Mouse (Mus musculus) stomach, embryonic 15.5 days (tissue): Measurements from ENCODE around the gene Nop14. TPM values are rescaled to one million over a fixed set of nuclear protein-coding genes. Genes with fewer than 3 reads are reported as not detected.
A peak's percentile ranks its signal among the peaks of the same experiment; 100 is the strongest.

ENCODE experiments used
- ATAC-seq: fragments of 200-750 bp; cut with Nextera tagmentation; 2 replicates; pipeline ENCODE4 v1.8.0; 2017; ENCODE audit warnings: low read depth, moderate number of reproducible peaks, moderate TSS enrichment; ENCODE audit not compliant: insufficient read depth, low FRiP score
- H3K27ac ChIP-seq: fragments of 300-500 bp; sonication (generic); 2 replicates; pipeline ENCODE4 v1.5.1; 2015; ENCODE audit warnings: mild to moderate bottlenecking, inconsistent platforms
- H3K27me3 ChIP-seq: fragments of 300-500 bp; sonication (generic); replicated peaks from 2 replicates; pipeline ENCODE4 v1.6.1; 2015; ENCODE audit warnings: inconsistent platforms
- H3K36me3 ChIP-seq: fragments of 300-500 bp; sonication (generic); 2 replicates; pipeline ENCODE4 v1.6.1; 2015; ENCODE audit warnings: inconsistent platforms
- H3K4me1 ChIP-seq: fragments of 300-500 bp; sonication (generic); 2 replicates; pipeline ENCODE4 v1.6.1; 2015; ENCODE audit warnings: inconsistent platforms
- H3K4me2 ChIP-seq: fragments of 300-500 bp; sonication (generic); 2 replicates; pipeline ENCODE4 v1.6.1; 2015; ENCODE audit warnings: mild to moderate bottlenecking, inconsistent platforms
- H3K4me3 ChIP-seq: fragments of 300-500 bp; sonication (generic); replicated peaks from 2 replicates; pipeline ENCODE4 v1.5.1; 2015; ENCODE audit warnings: inconsistent platforms
- H3K9ac ChIP-seq: fragments of 300-500 bp; sonication (generic); 2 replicates; pipeline ENCODE4 v1.6.1; 2015; ENCODE audit warnings: inconsistent platforms
- H3K9me3 ChIP-seq: fragments of 300-500 bp; sonication (generic); 2 replicates; pipeline ENCODE4 v1.6.1; 2016; ENCODE audit warnings: inconsistent platforms
- WGBS: fragments of 180-500 bp; shearing (Covaris S2); methylation state at CpG from one replicate; pipeline ENCODE4 v1.1.7; 2015; 5-methylcytosine and 5-hydroxymethylcytosine counted together
- polyA plus RNA-seq: library from polyadenylated mRNA; unstranded; fragments of >200 nt; fragmentation: Nextera tagmentation; extraction: Ambion mirVana; gene quantifications from 2 replicates; pipeline ENCODE4 v1.2.1, GENCODE M21; 2015

Nop14 gene
- polyA plus RNA-seq, 1 experiment from 2014 or later, result 22.8 TPM

DNA sequence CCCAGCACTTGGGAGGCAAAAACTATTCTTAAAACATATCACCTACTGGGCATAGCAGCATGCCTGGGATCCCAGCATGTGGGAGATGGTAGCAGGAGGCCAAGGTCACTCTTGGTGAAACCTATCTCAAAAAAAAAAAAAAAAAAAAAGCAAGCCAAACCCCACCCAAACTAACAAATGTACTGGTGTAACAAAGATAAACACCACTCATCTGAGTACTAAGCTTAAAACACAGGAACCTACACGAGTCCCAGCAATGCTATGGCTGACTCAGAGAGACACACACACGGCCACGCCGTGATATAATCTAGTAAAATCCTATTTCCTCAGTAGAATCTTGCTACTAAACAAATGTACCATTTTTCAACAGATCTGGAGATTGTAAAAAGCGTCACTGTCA lies 7.0 kb downstream of the Nop14 start:
- Histone ChIP-seq H3K4me2 (no peak overlapping the region), H3K27me3 (no peaks in the 10 kb centered on the region), H3K4me1 (no peaks in the 10 kb centered on the region), H3K27ac (no peak overlapping the region), H3K9ac (no peak overlapping the region), H3K9me3 (no peaks in the 10 kb centered on the region), H3K36me3 (peaks cover 64% of the 10 kb centered on the region), H3K4me3 (no peak overlapping the region)
- ATAC-seq, result no peak
- WGBS, result 85% methylated on average over 5 of the region's 5 CpGs

DNA sequence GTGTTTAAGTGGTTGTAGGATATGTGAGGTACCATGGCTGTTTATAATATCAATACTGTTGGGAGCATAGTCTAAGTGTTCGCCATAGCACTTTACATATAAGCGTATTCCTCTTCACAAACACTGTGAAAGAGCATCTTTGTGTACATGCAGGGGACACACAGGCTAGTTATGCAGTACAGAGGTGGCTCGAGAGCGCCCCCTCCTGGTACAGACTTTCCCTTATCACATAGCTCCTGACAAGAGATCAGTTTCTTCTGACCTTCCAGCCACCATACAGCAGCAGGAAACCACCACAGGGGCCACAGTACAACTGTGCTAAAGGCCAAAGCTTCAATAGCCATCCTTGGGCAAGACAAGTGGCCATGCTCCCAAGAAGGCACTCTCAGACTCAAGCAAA lies 12.4 kb downstream of the Nop14 start:
- ATAC-seq, result no peak
- H3K9me3 ChIP-seq, result no peaks in the 10 kb centered on the region
- H3K27me3 ChIP-seq, result no peaks in the 10 kb centered on the region
- no peak overlapping the region for H3K9ac ChIP-seq
- no peak overlapping the region for H3K4me3 ChIP-seq
- no peaks in the 10 kb centered on the region for H3K4me1 ChIP-seq
- peaks cover 69% of the 10 kb centered on the region for H3K36me3 ChIP-seq
- WGBS, result 54% methylated on average over 4 of the region's 4 CpGs
- H3K4me2 ChIP-seq, result no peak overlapping the region
- H3K27ac ChIP-seq, result no peak overlapping the region

DNA sequence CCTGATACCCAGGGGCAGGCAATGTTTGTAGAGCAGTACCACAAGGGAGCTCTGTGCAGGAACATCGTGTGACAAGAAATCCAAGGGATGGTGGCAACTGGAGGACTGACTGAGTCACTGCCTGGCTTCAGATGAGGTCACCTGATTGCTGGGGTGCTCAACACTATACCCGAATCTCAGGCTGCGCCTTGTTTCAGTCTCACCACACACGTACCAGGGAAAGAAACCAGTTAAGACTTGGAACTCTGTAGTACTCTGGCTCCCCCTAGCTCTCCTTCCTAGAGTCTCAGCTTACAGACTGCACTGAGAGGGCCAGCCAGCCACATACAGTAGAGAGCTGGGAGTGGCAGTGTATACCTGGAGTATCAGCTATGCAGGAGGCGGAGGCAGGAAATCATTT lies 17.0 kb downstream of the Nop14 start:
- no peaks in the 10 kb centered on the region for H3K9me3 ChIP-seq
- WGBS, result 62% methylated on average over 5 of the region's 5 CpGs
- H3K27ac ChIP-seq, result no peak overlapping the region
- H3K4me1 ChIP-seq, result no peaks in the 10 kb centered on the region
- no peak overlapping the region for H3K4me3 ChIP-seq
- H3K4me2 ChIP-seq, result no peak overlapping the region
- peaks cover 64% of the 10 kb centered on the region for H3K36me3 ChIP-seq
- peak; percentile 80 for ATAC-seq
- H3K9ac ChIP-seq, result no peak overlapping the region
- no peaks in the 10 kb centered on the region for H3K27me3 ChIP-seq

DNA sequence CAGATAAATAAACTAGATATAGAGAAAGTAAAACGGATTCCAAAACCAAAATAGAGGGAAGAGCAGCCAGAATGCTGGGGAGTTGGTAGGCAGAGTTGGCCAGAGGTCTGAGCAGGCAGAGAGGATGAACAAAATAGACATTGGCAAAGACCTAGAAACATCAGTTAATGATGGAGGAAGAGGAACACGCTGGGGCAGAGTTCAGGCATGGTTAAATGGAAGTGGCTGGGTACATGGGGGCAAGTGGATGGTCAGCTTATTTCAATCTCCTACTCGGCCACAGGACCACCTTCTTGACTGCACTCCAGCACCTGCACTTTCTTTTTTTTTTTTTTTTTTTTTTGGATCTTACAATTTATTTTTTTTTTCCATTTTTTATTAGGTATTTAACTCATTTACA lies 18.0 kb downstream of the Nop14 start:
- Histone ChIP-seq H3K9me3 (no peaks in the 10 kb centered on the region), H3K4me2 (no peak overlapping the region), H3K4me3 (no peak overlapping the region), H3K9ac (no peak overlapping the region), H3K36me3 (peaks cover 64% of the 10 kb centered on the region), H3K4me1 (peaks cover 5% of the 10 kb centered on the region; the same call in 1 of the 2 replicates), H3K27ac (no peak overlapping the region), H3K27me3 (no peaks in the 10 kb centered on the region)
- no peak for ATAC-seq
- 77% methylated on average over 3 of the region's 3 CpGs for WGBS

DNA sequence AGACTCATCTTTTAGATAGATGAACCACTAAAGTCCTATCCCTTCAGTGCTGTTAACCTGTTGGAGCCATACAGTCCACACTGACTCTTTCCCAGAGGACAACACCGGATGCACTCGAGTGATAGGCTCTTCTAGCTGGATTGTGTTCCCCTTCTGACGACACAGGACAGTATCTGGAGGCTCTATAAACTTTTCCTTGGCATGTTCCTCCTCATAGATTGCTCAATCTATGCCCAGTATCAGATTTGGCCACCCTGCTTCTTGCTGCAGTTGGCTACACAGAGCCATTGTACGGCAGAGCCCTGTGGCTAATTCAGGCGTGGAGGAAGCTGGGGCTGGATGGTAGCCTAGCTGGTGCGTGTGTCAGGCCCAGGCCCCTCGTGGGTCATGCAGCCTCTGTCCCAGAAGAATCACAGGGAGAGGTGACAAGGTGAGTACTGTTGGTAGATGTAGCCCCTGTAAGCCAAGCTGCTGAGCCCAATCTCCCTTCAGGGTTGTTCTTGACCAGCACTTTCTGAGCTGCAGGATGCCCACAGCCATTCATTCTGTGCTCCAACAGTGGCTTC lies 22.3 kb downstream of the Nop14 start:
- no peak for ATAC-seq
- H3K27me3 ChIP-seq, result no peaks in the 10 kb centered on the region
- 0 out of 2 replicates have a peak overlapping the region, but pooled peaks have one; percentile 69 for H3K9ac ChIP-seq
- H3K36me3 ChIP-seq, result peaks cover 51% of the 10 kb centered on the region
- WGBS, result 80% methylated on average over 7 of the region's 7 CpGs
- H3K27ac ChIP-seq, result no peak overlapping the region
- peak overlapping the region; percentile 66; the same call in 1 of the 2 replicates for H3K4me3 ChIP-seq
- H3K4me2 ChIP-seq, result peak overlapping the region; percentile 91; the same call in 1 of the 2 replicates
- H3K4me1 ChIP-seq, result peaks cover 17% of the 10 kb centered on the region
- no peaks in the 10 kb centered on the region for H3K9me3 ChIP-seq

DNA sequence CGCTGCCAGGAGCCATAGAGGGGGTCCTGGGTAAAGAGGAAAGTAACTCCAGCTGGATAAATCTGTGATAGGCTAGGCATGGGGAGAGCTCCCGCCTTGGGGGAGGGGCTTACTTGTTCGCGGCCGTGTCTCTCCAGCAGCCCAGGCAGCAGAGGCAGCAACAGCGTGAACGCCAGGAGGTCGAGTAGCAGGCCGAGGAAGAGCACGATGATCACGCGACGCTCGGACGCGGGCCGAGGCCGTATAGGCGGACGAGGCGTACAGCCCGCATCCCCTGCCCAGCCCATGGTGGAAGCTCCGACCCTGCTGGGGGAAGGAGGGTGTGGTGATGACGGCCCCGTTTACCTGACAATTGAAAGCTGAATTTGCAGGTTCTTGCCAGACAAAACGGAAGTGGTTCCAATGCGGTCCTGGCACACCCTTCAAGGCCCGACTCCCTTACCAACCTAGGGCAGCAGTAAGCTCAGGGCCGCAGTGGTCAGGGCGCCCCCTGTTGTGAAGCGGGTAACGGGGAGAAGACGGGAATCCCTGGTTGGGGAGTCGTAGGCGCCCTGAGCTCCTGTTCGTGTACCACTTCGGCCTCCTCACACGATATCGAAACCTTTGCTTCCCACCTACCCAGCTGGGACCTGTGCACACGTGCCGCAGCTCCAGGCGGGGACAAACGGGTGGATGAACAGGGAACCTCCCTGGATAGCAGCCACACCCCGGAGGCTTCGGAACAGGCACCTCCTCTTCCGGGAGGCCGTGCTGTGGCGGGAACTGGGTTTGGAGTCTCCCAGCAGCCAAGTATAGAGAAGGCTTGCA lies 23.3 kb downstream of the Nop14 start, which contains the start of gene Mfsd10:
Mfsd10 (minus strand) TSS at position 732 of the 807 bp plus-strand sequence.
- H3K9me3 ChIP-seq, result no peaks in the 10 kb centered on the region
- H3K9ac ChIP-seq, result peak within 1 kb of the TSS; percentile 69; the same call in 1 of the 2 replicates
- peak within 1 kb of the TSS; percentile 92 for H3K27ac ChIP-seq
- peaks cover 57% of the 10 kb centered on the region for H3K36me3 ChIP-seq
- H3K4me3 ChIP-seq, result peak within 1 kb of the TSS; percentile 66
- H3K4me1 ChIP-seq, result peaks cover 17% of the 10 kb centered on the region
- peak; percentile 89 for ATAC-seq
- H3K27me3 ChIP-seq, result no peaks in the 10 kb centered on the region
- WGBS, result under 1% methylated on average over 48 of the region's 48 CpGs
- peak within 1 kb of the TSS; percentile 91 for H3K4me2 ChIP-seq

DNA sequence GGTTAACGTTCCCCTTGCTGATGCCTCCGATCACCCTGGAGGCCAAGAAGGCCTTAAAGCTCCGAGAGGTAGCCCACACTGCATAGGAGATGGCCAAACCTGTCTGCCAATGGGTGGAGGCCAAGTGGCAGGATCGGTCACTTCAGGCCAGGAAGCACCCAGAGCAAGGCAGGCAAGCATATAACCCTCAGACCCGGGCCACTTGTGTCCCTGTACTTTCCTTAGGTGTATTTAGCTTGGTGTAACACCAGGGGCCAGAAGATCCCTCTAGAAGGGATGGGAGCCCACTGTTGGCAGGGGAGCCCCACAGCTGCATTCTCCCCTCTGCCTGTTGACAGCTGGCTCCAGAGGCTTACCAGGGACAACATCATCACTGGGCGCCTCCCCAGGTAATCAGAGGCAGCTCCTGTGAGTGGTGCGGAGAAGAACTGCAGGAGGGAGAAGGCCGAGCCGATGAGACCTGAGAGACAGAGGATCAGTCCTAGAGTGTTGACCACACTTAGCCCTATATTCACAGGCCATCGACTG lies 24.2 kb downstream of the Nop14 start:
- Histone ChIP-seq H3K27ac (peak overlapping the region; percentile 92; the same call in 1 of the 2 replicates), H3K27me3 (no peaks in the 10 kb centered on the region), H3K4me2 (peak overlapping the region; percentile 91), H3K4me1 (peaks cover 17% of the 10 kb centered on the region), H3K9me3 (no peaks in the 10 kb centered on the region), H3K9ac (no peak overlapping the region), H3K36me3 (peaks cover 57% of the 10 kb centered on the region), H3K4me3 (peak overlapping the region; percentile 66)
- WGBS, result 55% methylated on average over 10 of the region's 10 CpGs
- ATAC-seq, result no peak

DNA sequence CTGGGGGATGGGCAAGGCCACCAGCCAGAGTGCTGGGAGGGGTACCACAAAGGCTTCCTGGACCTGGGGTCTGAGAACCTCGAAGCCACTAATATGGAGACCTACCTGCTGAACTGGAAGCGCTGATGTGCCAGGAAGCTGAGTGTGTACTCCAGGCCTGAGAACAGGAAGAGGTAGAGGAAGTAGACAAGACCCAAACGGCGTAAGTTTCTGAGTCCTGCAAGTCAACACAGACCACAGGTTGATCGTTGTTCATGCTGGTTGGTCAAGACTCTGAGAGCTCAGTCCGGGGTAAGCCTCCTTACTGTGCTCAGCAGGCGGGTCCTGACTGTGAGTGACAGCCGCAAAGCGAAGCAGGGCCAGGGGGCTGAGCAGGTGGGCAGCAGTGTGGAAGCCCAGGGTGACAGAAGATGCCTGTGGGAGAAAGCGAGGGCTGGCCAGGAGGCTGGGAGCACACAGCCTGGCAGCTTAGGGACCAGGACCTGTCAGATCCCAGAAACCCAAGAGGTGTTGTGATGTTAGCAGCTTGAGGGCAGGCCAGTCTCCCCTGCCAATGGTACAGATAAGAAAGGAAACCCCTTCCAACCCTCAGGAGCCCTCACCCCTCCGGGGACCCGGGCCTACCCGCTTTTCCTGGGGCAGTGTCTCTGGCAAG lies 25.1 kb downstream of the Nop14 start:
- Histone ChIP-seq H3K36me3 (peaks cover 56% of the 10 kb centered on the region), H3K9me3 (no peaks in the 10 kb centered on the region), H3K4me1 (peaks cover 17% of the 10 kb centered on the region), H3K27ac (no peak overlapping the region), H3K9ac (no peak overlapping the region), H3K27me3 (no peaks in the 10 kb centered on the region), H3K4me3 (no peak overlapping the region), H3K4me2 (no peak overlapping the region)
- 85% methylated on average over 13 of the region's 13 CpGs for WGBS
- ATAC-seq, result no peak

DNA sequence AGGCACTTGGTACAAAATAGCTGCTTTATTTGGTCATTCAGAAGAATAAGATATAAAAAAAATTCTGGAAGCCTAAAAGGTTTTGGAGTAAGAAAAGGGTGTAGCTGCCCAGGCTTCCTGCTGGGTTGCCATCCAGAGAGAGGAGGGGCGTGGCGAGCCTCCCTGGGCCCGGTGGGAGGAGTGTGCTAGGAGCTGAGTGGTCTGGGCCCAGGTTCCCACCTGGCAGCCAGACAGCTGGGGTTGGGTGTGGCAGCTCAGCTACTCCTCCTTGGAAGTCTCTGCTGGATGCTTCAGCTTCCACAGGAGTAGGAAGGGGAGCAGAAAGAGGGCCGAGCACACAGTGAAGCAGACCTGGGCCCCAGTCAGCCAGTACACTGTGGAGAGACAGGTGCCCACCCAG lies 26.3 kb downstream of the Nop14 start:
- no peaks in the 10 kb centered on the region for H3K27me3 ChIP-seq
- no peaks in the 10 kb centered on the region for H3K9me3 ChIP-seq
- ATAC-seq, result no peak
- WGBS, result 60% methylated on average over 4 of the region's 4 CpGs
- H3K36me3 ChIP-seq, result peaks cover 57% of the 10 kb centered on the region
- peaks cover 17% of the 10 kb centered on the region for H3K4me1 ChIP-seq
- no peak overlapping the region for H3K9ac ChIP-seq
- no peak overlapping the region for H3K27ac ChIP-seq
- H3K4me2 ChIP-seq, result no peak overlapping the region
- H3K4me3 ChIP-seq, result no peak overlapping the region

DNA sequence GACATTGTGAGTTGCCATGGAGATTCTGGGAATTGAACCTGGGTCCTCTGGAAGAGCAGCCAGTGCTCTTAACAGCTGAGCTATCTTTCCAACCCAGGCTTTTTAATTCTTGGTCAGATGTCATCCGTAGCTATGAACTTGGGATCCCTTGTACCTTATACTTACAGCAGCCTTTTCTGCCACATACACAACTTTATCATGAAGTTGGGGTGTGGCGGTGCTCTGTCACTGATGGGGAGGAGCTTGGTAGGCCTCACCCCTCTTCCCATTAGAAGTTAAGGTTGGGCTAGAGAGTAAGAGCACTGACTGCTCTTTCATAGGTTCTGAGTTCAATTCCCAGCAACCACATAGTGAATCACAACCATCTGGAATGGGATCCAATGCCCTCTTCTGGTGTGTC lies 27.0 kb downstream of the Nop14 start:
- 90% methylated on average over 2 of the region's 2 CpGs for WGBS
- peaks cover 57% of the 10 kb centered on the region for H3K36me3 ChIP-seq
- peaks cover 17% of the 10 kb centered on the region for H3K4me1 ChIP-seq
- ATAC-seq, result no peak
- H3K4me2 ChIP-seq, result no peak overlapping the region
- no peak overlapping the region for H3K27ac ChIP-seq
- H3K9ac ChIP-seq, result no peak overlapping the region
- H3K4me3 ChIP-seq, result no peak overlapping the region
- no peaks in the 10 kb centered on the region for H3K9me3 ChIP-seq
- H3K27me3 ChIP-seq, result no peaks in the 10 kb centered on the region

DNA sequence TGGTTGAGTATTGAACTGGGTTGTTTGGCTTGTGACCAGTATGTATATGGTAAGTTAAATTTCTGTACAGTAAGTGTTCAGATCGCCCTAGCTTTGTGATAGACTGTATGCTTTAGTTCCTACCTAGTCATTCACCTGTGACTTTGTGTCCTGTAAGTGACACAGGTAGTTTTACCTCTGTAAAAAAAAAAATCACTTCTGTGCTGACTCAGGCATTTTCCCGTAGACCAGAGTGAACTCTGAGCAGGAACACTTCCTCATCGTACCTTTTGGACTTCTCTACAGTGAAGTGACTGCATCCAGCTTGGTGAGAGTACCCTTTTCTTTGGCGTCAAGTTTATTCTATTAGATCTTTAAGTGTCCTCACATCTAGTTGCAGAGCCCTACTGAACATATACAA lies 50.0 kb downstream of the Nop14 start:
- Histone ChIP-seq H3K36me3 (peaks cover 59% of the 10 kb centered on the region), H3K9me3 (no peaks in the 10 kb centered on the region), H3K4me1 (no peaks in the 10 kb centered on the region), H3K4me3 (no peak overlapping the region), H3K4me2 (no peak overlapping the region), H3K9ac (no peak overlapping the region), H3K27ac (no peak overlapping the region), H3K27me3 (no peaks in the 10 kb centered on the region)
- 91% methylated on average over 4 of the region's 4 CpGs for WGBS
- ATAC-seq, result no peak

DNA sequence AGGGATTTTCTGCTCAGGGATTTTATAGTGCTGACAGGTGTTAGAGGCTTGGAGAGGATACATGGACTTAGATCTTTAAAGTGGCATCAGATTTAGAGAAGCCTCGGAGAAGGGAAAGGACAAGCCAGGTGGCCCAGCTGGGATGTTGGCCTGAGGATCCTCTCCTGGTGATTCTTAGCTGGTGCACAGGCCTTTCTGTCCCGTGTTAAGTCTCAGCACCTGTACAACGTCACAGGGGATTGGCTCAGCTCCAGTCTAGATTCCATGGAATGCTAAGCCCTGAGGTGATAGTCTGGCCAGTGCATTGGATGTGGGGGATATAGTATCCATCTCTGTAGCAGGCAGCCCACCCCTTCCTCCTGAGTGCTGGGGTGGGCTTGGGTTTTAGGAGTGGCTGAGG lies 51.7 kb downstream of the Nop14 start:
- no peak overlapping the region for H3K9ac ChIP-seq
- no peaks in the 10 kb centered on the region for H3K4me1 ChIP-seq
- ATAC-seq, result no peak; the same call in 1 of the 2 replicates
- 54% methylated on average over 3 of the region's 3 CpGs for whole genome bisulfite sequencing
- H3K36me3 ChIP-seq, result peaks cover 49% of the 10 kb centered on the region
- no peaks in the 10 kb centered on the region for H3K9me3 ChIP-seq
- no peak overlapping the region for H3K4me3 ChIP-seq
- H3K4me2 ChIP-seq, result no peak overlapping the region
- H3K27ac ChIP-seq, result no peak overlapping the region
- no peaks in the 10 kb centered on the region for H3K27me3 ChIP-seq
